Mouse (Mus musculus): Measurements from ENCODE around the gene Pdxdc1. TPM values are rescaled to one million over a fixed set of nuclear protein-coding genes. Genes with fewer than 3 reads are reported as not detected.
"Not testable (repeated sequence)": the region's sequence is repeated elsewhere in the genome, so short reads cannot be mapped to it uniquely, and the experiment has no call there.

The Pdxdc1 gene
- polyA plus RNA-seq, 1 experiment from 2014 or later, result 100 TPM

DNA sequence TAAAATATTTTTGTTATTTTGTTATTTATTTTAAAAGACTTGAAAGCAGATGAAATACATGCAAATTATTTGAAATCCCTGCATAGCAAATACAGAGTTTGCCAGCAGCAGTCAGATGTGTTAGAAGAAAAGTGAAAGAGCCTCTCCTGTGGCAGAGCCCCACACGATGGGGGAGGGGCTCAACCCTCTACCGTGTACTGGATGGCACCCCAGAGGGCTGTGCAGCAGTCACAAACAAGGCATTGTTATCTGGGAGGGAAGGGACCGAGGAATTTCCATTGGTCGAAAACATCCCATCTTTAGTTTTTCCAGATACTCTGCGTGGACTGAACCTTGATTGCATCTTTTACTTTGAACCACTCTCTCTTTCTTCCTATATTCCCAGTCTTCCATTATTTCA, 35.5 kb downstream of the Pdxdc1 start:
- peaks cover 60% of the 10 kb centered on the region for H3K36me3 ChIP-seq (ENCODE audit: control insufficient read depth, insufficient read depth, low read length)
- not testable (repeated sequence) for H3K4me2 ChIP-seq (ENCODE audit: low read depth, low read length)

DNA sequence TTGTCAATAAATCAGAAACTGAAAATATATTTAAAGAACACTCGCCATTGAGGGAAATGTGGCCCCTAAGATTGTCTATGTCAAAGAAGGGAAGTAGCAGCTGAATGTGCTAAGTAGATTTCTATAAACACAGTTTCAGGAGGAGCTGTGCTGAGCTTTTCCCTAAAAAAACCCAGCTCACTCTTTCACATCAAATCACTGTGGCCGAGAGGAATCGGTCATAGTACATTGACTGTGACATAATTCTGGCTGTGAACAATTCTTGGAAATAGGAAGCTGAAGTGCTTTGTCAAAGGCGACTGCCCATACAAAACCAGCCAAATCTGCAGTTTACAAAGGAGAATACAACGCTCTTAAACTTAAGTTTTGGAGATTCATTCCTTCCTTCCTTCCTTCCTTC, 36.3 kb downstream of the Pdxdc1 start:
- Histone ChIP-seq H3K27me3 (replicated peaks; ENCODE audit: control insufficient read depth, insufficient read depth, low read length) (no peaks in the 10 kb centered on the region), H3K4me1 (ENCODE audit: control insufficient read depth, insufficient read depth, low read length) (no peaks in the 10 kb centered on the region), H3K4me2 (ENCODE audit: low read depth, low read length) (no peak overlapping the region), H3K9me3 (ENCODE audit: control insufficient read depth, low read length) (no peaks in the 10 kb centered on the region), H3K27ac (replicated peaks; ENCODE audit: low read depth, low read length) (no peak overlapping the region), H3K4me3 (ENCODE audit: low read depth, low read length) (no peak overlapping the region), H3K36me3 (ENCODE audit: control insufficient read depth, insufficient read depth, low read length) (peaks cover 53% of the 10 kb centered on the region), H3K9ac (ENCODE audit: low read depth, low read length) (no peak overlapping the region)
- no peak for ATAC-seq (ENCODE audit: low read depth)
- 89% methylated on average over 5 of the region's 5 CpGs for WGBS
- no peak for DNase-seq (ENCODE audit: low spot score)

More for the DNA sequence above, 35.5 kb downstream of the Pdxdc1 start:
- not testable (repeated sequence) for H3K27me3 ChIP-seq (replicated peaks; ENCODE audit: control insufficient read depth, insufficient read depth, low read length); H3K9me3 ChIP-seq (ENCODE audit: control insufficient read depth, low read length); H3K9ac ChIP-seq (ENCODE audit: low read depth, low read length); H3K27ac ChIP-seq (replicated peaks; ENCODE audit: low read depth, low read length); H3K4me1 ChIP-seq (ENCODE audit: control insufficient read depth, insufficient read depth, low read length); H3K4me3 ChIP-seq (ENCODE audit: low read depth, low read length)
- 25% methylated on average over 5 of the region's 5 CpGs for WGBS
- ATAC-seq (ENCODE audit: low read depth) (peak; percentile 75; the same call in 1 of the 2 replicates), DNase-seq (ENCODE audit: low spot score) (peak; percentile 16)

DNA sequence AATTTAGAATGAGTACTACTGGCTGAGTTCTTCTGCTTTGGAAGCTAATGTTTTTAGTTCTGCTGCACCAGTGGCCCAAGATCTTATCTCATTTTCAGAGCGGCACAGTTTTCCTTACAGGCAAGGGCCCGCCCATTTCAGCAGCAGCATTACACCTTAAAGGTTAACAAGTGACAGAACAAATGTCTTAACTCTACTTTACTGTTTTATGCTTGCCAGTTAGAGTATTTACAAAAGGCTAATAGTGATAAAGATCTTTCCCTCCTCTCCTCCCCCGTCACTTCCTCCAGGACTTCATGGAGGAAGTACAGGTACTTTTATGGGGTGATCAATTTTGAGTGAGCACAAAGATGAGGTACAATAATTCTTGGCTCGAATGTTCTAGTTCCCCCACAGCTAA, 36.9 kb downstream of the Pdxdc1 start:
- H3K4me1 ChIP-seq (ENCODE audit: control insufficient read depth, insufficient read depth, low read length), result no peaks in the 10 kb centered on the region
- H3K27me3 ChIP-seq (replicated peaks; ENCODE audit: control insufficient read depth, insufficient read depth, low read length), result no peaks in the 10 kb centered on the region
- no peaks in the 10 kb centered on the region for H3K9me3 ChIP-seq (ENCODE audit: control insufficient read depth, low read length)
- ATAC-seq (ENCODE audit: low read depth) (no peak), DNase-seq (ENCODE audit: low spot score) (no peak)
- 76% methylated on average over 4 of the region's 4 CpGs for WGBS
- H3K36me3 ChIP-seq (ENCODE audit: control insufficient read depth, insufficient read depth, low read length), result peaks cover 53% of the 10 kb centered on the region
- H3K27ac ChIP-seq (replicated peaks; ENCODE audit: low read depth, low read length), result no peak overlapping the region
- H3K4me2 ChIP-seq (ENCODE audit: low read depth, low read length), result no peak overlapping the region
- no peak overlapping the region for H3K9ac ChIP-seq (ENCODE audit: low read depth, low read length)
- no peak overlapping the region for H3K4me3 ChIP-seq (ENCODE audit: low read depth, low read length)

DNA sequence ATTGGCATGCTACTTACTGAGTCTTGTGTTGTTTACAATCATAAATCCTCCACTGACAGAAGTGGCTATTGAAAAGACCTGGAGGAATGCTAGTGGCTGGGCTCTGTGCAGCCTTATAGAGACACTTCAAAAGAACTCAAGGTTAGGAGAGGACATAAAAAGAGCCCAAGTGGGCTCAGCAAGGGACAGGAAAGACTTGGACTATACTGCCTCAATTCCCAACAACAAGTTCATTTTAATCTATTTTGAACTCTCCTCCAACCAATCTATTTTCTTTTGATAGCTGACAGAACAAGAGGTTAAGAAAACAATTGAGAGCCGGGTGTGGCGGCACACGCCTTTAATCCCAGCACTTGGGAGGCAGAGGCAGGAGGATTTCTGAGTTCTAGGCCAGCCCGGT, 49.0 kb downstream of the Pdxdc1 start:
- ATAC-seq (ENCODE audit: low read depth) (no peak), DNase-seq (ENCODE audit: low spot score) (no peak)
- Histone ChIP-seq H3K9me3 (ENCODE audit: control insufficient read depth, low read length) (no peaks in the 10 kb centered on the region), H3K9ac (ENCODE audit: low read depth, low read length) (no peak overlapping the region), H3K4me2 (ENCODE audit: low read depth, low read length) (no peak overlapping the region), H3K27me3 (replicated peaks; ENCODE audit: control insufficient read depth, insufficient read depth, low read length) (no peaks in the 10 kb centered on the region), H3K27ac (replicated peaks; ENCODE audit: low read depth, low read length) (no peak overlapping the region), H3K4me1 (ENCODE audit: control insufficient read depth, insufficient read depth, low read length) (no peaks in the 10 kb centered on the region), H3K4me3 (ENCODE audit: low read depth, low read length) (no peak overlapping the region), H3K36me3 (ENCODE audit: control insufficient read depth, insufficient read depth, low read length) (peaks cover 72% of the 10 kb centered on the region)
- 97% methylated on average over 4 of the region's 4 CpGs for WGBS

DNA sequence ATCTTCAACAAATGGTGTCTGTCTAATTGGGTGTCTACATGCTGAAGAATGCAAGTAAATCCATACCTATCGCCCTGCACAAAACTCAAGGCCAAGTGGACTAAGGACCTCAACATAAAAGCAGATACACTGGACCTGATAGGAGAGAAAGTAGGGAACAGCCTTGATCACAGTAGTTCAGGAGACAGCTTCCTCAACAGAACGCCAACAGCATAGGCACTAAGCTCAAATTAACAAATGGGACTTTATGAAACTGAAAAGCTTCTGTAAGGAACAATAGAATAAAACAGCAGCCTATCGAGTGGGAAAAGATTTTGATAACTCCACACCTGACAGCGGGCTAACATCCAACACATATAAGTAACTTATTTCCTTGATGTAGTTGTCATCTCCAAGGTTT, 51.5 kb downstream of the Pdxdc1 start:
- H3K4me3 ChIP-seq (ENCODE audit: low read depth, low read length), result no peak overlapping the region
- no peak overlapping the region for H3K9ac ChIP-seq (ENCODE audit: low read depth, low read length)
- H3K36me3 ChIP-seq (ENCODE audit: control insufficient read depth, insufficient read depth, low read length), result peaks cover 62% of the 10 kb centered on the region
- DNase-seq (ENCODE audit: low spot score) (no peak), ATAC-seq (ENCODE audit: low read depth) (no peak)
- no peaks in the 10 kb centered on the region for H3K27me3 ChIP-seq (replicated peaks; ENCODE audit: control insufficient read depth, insufficient read depth, low read length)
- 95% methylated on average over 4 of the region's 4 CpGs for WGBS
- no peaks in the 10 kb centered on the region for H3K9me3 ChIP-seq (ENCODE audit: control insufficient read depth, low read length)
- H3K4me2 ChIP-seq (ENCODE audit: low read depth, low read length), result no peak overlapping the region
- no peak overlapping the region for H3K27ac ChIP-seq (replicated peaks; ENCODE audit: low read depth, low read length)
- no peaks in the 10 kb centered on the region for H3K4me1 ChIP-seq (ENCODE audit: control insufficient read depth, insufficient read depth, low read length)

DNA sequence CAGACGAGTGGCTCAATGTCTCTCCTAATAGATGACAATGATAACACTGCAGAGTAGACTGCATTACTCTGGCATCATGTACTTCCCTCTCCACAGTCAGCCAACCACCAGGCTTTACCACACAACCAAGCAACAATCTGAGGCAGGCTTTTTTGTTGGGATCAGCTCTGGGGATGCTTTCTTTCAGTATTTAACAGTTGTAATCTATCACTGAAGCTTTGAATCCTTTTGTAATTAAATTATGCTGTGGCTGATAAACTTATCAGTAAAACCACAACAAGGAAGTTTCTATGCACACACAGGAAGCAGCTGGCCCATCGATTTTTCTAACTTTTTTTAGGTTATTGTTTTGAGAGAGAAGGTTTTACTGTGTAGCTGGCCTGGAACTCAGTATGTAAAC, 54.6 kb downstream of the Pdxdc1 start:
- H3K4me3 ChIP-seq (ENCODE audit: low read depth, low read length), result no peak overlapping the region
- 81% methylated on average over 2 of the region's 2 CpGs for WGBS
- H3K4me2 ChIP-seq (ENCODE audit: low read depth, low read length), result no peak overlapping the region
- no peaks in the 10 kb centered on the region for H3K9me3 ChIP-seq (ENCODE audit: control insufficient read depth, low read length)
- no peak overlapping the region for H3K27ac ChIP-seq (replicated peaks; ENCODE audit: low read depth, low read length)
- H3K4me1 ChIP-seq (ENCODE audit: control insufficient read depth, insufficient read depth, low read length), result no peaks in the 10 kb centered on the region
- no peak overlapping the region for H3K9ac ChIP-seq (ENCODE audit: low read depth, low read length)
- no peak for ATAC-seq (ENCODE audit: low read depth)
- peaks cover 66% of the 10 kb centered on the region for H3K36me3 ChIP-seq (ENCODE audit: control insufficient read depth, insufficient read depth, low read length)
- DNase-seq (ENCODE audit: low spot score), result no peak
- no peaks in the 10 kb centered on the region for H3K27me3 ChIP-seq (replicated peaks; ENCODE audit: control insufficient read depth, insufficient read depth, low read length)

DNA sequence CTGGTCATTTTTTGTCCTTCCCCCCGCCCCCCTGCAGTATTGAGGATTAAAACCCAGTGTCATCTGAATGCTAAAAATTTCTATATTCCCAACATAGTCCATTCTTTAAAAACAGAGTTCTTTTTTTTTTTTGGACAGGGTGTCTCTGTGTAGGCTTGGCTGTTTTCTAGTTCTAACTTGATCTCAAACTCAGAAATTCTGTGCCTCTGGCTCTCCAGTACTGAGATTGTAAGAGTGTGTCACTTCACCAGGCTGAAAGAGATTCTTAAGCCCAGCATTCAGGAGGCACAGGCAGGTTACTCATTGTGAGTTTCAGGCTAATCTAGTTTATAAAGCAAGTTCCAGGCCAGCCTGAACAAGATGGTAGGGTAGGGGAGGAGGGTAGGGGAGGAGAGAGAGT, 56.3 kb downstream of the Pdxdc1 start:
- H3K27ac ChIP-seq (replicated peaks; ENCODE audit: low read depth, low read length), result no peak overlapping the region
- H3K36me3 ChIP-seq (ENCODE audit: control insufficient read depth, insufficient read depth, low read length), result peaks cover 69% of the 10 kb centered on the region
- DNase-seq (ENCODE audit: low spot score), result no peak
- no peak overlapping the region for H3K4me3 ChIP-seq (ENCODE audit: low read depth, low read length)
- ATAC-seq (ENCODE audit: low read depth), result no peak
- no peak overlapping the region for H3K9ac ChIP-seq (ENCODE audit: low read depth, low read length)
- H3K4me1 ChIP-seq (ENCODE audit: control insufficient read depth, insufficient read depth, low read length), result no peaks in the 10 kb centered on the region
- H3K9me3 ChIP-seq (ENCODE audit: control insufficient read depth, low read length), result no peaks in the 10 kb centered on the region
- H3K4me2 ChIP-seq (ENCODE audit: low read depth, low read length), result no peak overlapping the region
- 85% methylated on average over 1 of the region's 1 CpGs for WGBS
- H3K27me3 ChIP-seq (replicated peaks; ENCODE audit: control insufficient read depth, insufficient read depth, low read length), result no peaks in the 10 kb centered on the region

DNA sequence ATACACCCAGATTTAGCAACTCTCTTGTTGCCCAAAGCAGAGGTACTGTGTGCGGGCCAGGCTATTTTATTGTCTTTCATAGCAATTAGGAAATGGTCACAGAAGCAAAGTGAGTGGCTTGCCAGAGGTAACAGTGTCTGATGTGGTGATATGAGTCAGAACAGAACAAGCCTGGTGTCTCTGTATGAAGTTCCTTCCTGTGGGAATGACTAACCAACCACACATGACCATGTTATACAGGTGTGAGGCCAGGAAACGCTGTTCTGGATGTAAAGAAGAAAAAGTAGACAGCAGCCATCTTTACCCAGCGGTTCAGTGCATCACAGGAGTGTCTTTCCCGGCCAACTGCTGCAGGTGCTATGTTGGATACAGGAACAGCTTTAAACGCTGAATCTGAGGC, 57.9 kb downstream of the Pdxdc1 start:
- Histone ChIP-seq H3K27me3 (replicated peaks; ENCODE audit: control insufficient read depth, insufficient read depth, low read length) (no peaks in the 10 kb centered on the region), H3K9ac (ENCODE audit: low read depth, low read length) (no peak overlapping the region), H3K36me3 (ENCODE audit: control insufficient read depth, insufficient read depth, low read length) (peaks cover 76% of the 10 kb centered on the region), H3K4me2 (ENCODE audit: low read depth, low read length) (no peak overlapping the region), H3K27ac (replicated peaks; ENCODE audit: low read depth, low read length) (no peak overlapping the region), H3K4me1 (ENCODE audit: control insufficient read depth, insufficient read depth, low read length) (no peaks in the 10 kb centered on the region), H3K9me3 (ENCODE audit: control insufficient read depth, low read length) (no peaks in the 10 kb centered on the region), H3K4me3 (ENCODE audit: low read depth, low read length) (no peak overlapping the region)
- ATAC-seq (ENCODE audit: low read depth), result no peak
- 93% methylated on average over 5 of the region's 5 CpGs for WGBS
- no peak for DNase-seq (ENCODE audit: low spot score)

DNA sequence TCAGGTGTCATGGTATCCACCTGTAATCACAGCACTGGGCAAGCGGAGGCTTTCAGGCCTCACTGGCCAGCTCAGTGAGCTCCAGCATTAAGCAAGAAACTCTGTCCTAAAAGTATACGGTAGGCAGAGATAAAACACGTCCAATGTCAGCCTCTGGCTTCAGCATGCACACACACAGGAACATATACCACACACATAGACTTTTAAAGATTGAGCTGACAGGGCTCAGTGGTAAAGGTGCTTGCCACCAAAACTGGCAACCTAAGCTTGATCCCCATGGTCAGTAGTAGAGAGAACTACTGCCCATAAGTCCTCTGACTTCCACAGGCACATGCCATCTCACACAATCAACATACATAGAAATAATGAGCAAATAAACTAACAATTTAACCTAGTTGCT, 62.0 kb downstream of the Pdxdc1 start:
- no peak overlapping the region for H3K4me2 ChIP-seq (ENCODE audit: low read depth, low read length)
- DNase-seq (ENCODE audit: low spot score) (no peak), ATAC-seq (ENCODE audit: low read depth) (no peak)
- no peaks in the 10 kb centered on the region for H3K4me1 ChIP-seq (ENCODE audit: control insufficient read depth, insufficient read depth, low read length)
- H3K27me3 ChIP-seq (replicated peaks; ENCODE audit: control insufficient read depth, insufficient read depth, low read length), result no peaks in the 10 kb centered on the region
- H3K9ac ChIP-seq (ENCODE audit: low read depth, low read length), result no peak overlapping the region
- no peak overlapping the region for H3K27ac ChIP-seq (replicated peaks; ENCODE audit: low read depth, low read length)
- H3K4me3 ChIP-seq (ENCODE audit: low read depth, low read length), result no peak overlapping the region
- H3K9me3 ChIP-seq (ENCODE audit: control insufficient read depth, low read length), result no peaks in the 10 kb centered on the region
- 93% methylated on average over 3 of the region's 3 CpGs for WGBS
- H3K36me3 ChIP-seq (ENCODE audit: control insufficient read depth, insufficient read depth, low read length), result peaks cover 97% of the 10 kb centered on the region
